Mouse (Mus musculus): ENCODE measurements at regions not wholly inside any gene's neighbourhood (a gene's known extent, or its start where the extent isn't known, plus 50 kb on each side); places are given as distances from the start of the nearest gene placed in this dataset.

GRCm38 (mm10) chr2:78972288-78973117 lies 104.6 kb downstream of the Ube2e3 start:
- H3K27ac ChIP-seq (ENCODE audit: insufficient read depth, low read depth, low read length) = no peak overlapping the region
- H3K4me3 ChIP-seq (ENCODE audit: insufficient read depth, low read depth, low read length) = no peak overlapping the region
- H3K4me1 ChIP-seq (ENCODE audit: control insufficient read depth, insufficient read depth, low read length) = no peaks in the 10 kb centered on the region
- WGBS = 92% methylated on average over 10 of the region's 10 CpGs
- TF ChIP-seq CTCF (IDR thresholded peaks at IDR 0.05; ENCODE audit: insufficient read depth, low read depth, low read length) (no peak), POLR2A (IDR thresholded peaks at IDR 0.05; ENCODE audit: insufficient read depth, low read depth, low read length) (no peak)

- no peak overlapping the region for H3K4me3 ChIP-seq (ENCODE audit: insufficient read depth, low read depth, low read length)
Observed at GRCm38 (mm10) chr2:78973811-78974210, 105.9 kb downstream of the Ube2e3 start.

GRCm38 (mm10) chr2:78974683-78975392 lies 106.9 kb downstream of the Ube2e3 start:
- H3K27ac ChIP-seq (ENCODE audit: insufficient read depth, low read depth, low read length) = no peak overlapping the region
- H3K4me3 ChIP-seq (ENCODE audit: insufficient read depth, low read depth, low read length) = no peak overlapping the region
- H3K4me1 ChIP-seq (ENCODE audit: control insufficient read depth, insufficient read depth, low read length) = no peaks in the 10 kb centered on the region
- 85% methylated on average over 2 of the region's 2 CpGs for WGBS
- TF ChIP-seq POLR2A (IDR thresholded peaks at IDR 0.05; ENCODE audit: insufficient read depth, low read depth, low read length) = no peak
- no peak for TF ChIP-seq CTCF (IDR thresholded peaks at IDR 0.05; ENCODE audit: insufficient read depth, low read depth, low read length)

More at GRCm38 (mm10) chr2:78973811-78974210, 105.9 kb downstream of the Ube2e3 start:
- no peak for TF ChIP-seq POLR2A (IDR thresholded peaks at IDR 0.05; ENCODE audit: insufficient read depth, low read depth, low read length)
- TF ChIP-seq CTCF (IDR thresholded peaks at IDR 0.05; ENCODE audit: insufficient read depth, low read depth, low read length) = no peak
- Histone ChIP-seq H3K27ac (ENCODE audit: insufficient read depth, low read depth, low read length) (no peak overlapping the region), H3K4me1 (ENCODE audit: control insufficient read depth, insufficient read depth, low read length) (no peaks in the 10 kb centered on the region)
- 95% methylated on average over 3 of the region's 3 CpGs for WGBS

GRCm38 (mm10) chr2:78975393-78975774 lies 107.5 kb downstream of the Ube2e3 start:
- no peak overlapping the region for H3K27ac ChIP-seq (ENCODE audit: insufficient read depth, low read depth, low read length)
- WGBS = 94% methylated on average over 4 of the region's 4 CpGs
- H3K4me3 ChIP-seq (ENCODE audit: insufficient read depth, low read depth, low read length) = no peak overlapping the region
- no peak for TF ChIP-seq CTCF (IDR thresholded peaks at IDR 0.05; ENCODE audit: insufficient read depth, low read depth, low read length)
- no peak for TF ChIP-seq POLR2A (IDR thresholded peaks at IDR 0.05; ENCODE audit: insufficient read depth, low read depth, low read length)
- H3K4me1 ChIP-seq (ENCODE audit: control insufficient read depth, insufficient read depth, low read length) = no peaks in the 10 kb centered on the region

GRCm38 (mm10) chr2:78976084-78976483 lies 108.2 kb downstream of the Ube2e3 start:
- no peak overlapping the region for H3K4me3 ChIP-seq (ENCODE audit: insufficient read depth, low read depth, low read length)
- TF ChIP-seq POLR2A (IDR thresholded peaks at IDR 0.05; ENCODE audit: insufficient read depth, low read depth, low read length) = no peak
- H3K4me1 ChIP-seq (ENCODE audit: control insufficient read depth, insufficient read depth, low read length) = no peaks in the 10 kb centered on the region
- no peak overlapping the region for H3K27ac ChIP-seq (ENCODE audit: insufficient read depth, low read depth, low read length)
- 95% methylated on average over 4 of the region's 4 CpGs for WGBS

GRCm38 (mm10) chr2:78977632-78978397 lies 109.9 kb downstream of the Ube2e3 start:
- no peak overlapping the region for H3K4me3 ChIP-seq (ENCODE audit: insufficient read depth, low read depth, low read length)
- TF ChIP-seq CTCF (IDR thresholded peaks at IDR 0.05; ENCODE audit: insufficient read depth, low read depth, low read length) (no peak), POLR2A (IDR thresholded peaks at IDR 0.05; ENCODE audit: insufficient read depth, low read depth, low read length) (no peak)
- WGBS = 89% methylated on average over 5 of the region's 5 CpGs

GRCm38 (mm10) chr2:78980019-78980418 lies 112.1 kb downstream of the Ube2e3 start:
- Histone ChIP-seq H3K27ac (ENCODE audit: insufficient read depth, low read depth, low read length) (no peak overlapping the region), H3K4me1 (ENCODE audit: control insufficient read depth, insufficient read depth, low read length) (no peaks in the 10 kb centered on the region), H3K4me3 (ENCODE audit: insufficient read depth, low read depth, low read length) (no peak overlapping the region)
- WGBS = 93% methylated on average over 5 of the region's 5 CpGs
- no peak for TF ChIP-seq POLR2A (IDR thresholded peaks at IDR 0.05; ENCODE audit: insufficient read depth, low read depth, low read length)
- TF ChIP-seq CTCF (IDR thresholded peaks at IDR 0.05; ENCODE audit: insufficient read depth, low read depth, low read length) = no peak

More at GRCm38 (mm10) chr2:78977632-78978397, 109.9 kb downstream of the Ube2e3 start:
- Histone ChIP-seq H3K27ac (ENCODE audit: insufficient read depth, low read depth, low read length) (no peak overlapping the region), H3K4me1 (ENCODE audit: control insufficient read depth, insufficient read depth, low read length) (no peaks in the 10 kb centered on the region)

GRCm38 (mm10) chr2:78980661-78981229 lies 112.8 kb downstream of the Ube2e3 start:
- H3K4me1 ChIP-seq (ENCODE audit: control insufficient read depth, insufficient read depth, low read length) = no peaks in the 10 kb centered on the region
- WGBS = 84% methylated on average over 1 of the region's 1 CpGs
- no peak overlapping the region for H3K4me3 ChIP-seq (ENCODE audit: insufficient read depth, low read depth, low read length)
- no peak overlapping the region for H3K27ac ChIP-seq (ENCODE audit: insufficient read depth, low read depth, low read length)
- no peak for TF ChIP-seq POLR2A (IDR thresholded peaks at IDR 0.05; ENCODE audit: insufficient read depth, low read depth, low read length)
- no peak for TF ChIP-seq CTCF (IDR thresholded peaks at IDR 0.05; ENCODE audit: insufficient read depth, low read depth, low read length)
